In the genomic region with DNA sequence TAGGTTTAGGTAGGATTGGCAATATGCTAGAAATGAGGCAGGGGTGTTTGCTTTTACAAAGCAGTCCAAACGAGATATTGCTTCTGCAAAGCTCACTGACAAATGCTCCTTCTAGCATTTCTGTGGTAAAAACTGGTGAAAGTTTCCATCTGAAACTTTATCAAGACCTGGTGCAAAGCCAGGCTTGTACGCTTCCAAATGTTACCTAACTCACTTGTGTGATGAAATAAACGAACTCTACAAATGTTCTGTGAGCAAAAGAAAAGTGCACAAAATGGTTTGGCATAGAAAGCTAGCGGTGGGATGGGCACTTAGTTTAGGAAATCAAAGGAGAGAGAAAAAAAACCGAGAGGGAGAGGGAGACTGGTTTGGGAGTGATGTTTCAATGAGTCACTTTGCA, we compare ENCODE assay signal across 20 mouse cellular contexts.
DNase-seq lines count a peak whose midpoint lies in the region; TF ChIP-seq lines count a peak whose summit lies in the region.
"Had no signal": no experiment of that assay in that cellular context is flagged by ENCODE, and none has a peak within 500 bp of the region (broad histone marks: within the 10 kb centered on the region; RNA-seq: fewer than 3 reads in every experiment).

No protein-coding gene starts in this region.

- no peaks in the 10 kb centered on the region for H3K27me3 ChIP-seq in liver, adult 2 months (ENCODE audit: control insufficient read depth, insufficient read depth, low read length)
- H3K27me3 ChIP-seq: embryonic facial prominence, embryonic 13.5 days; forebrain, embryonic 13.5 days; heart, embryonic 12.5 days had no signal

- 30% methylated on average over 5 of the region's 5 CpGs for WGBS in liver, adult 2 months
- WGBS in lung, adult 2 months, result 63% methylated on average over 5 of the region's 5 CpGs

- H3K79me2 ChIP-seq in liver, adult 2 months (ENCODE audit: control insufficient read depth, insufficient read depth, low read length), result no peaks in the 10 kb centered on the region

- H3K4me3 ChIP-seq in liver, adult 2 months (ENCODE audit: insufficient read depth, low read depth, low read length), result no peak overlapping the region
- H3K4me3 ChIP-seq in lung, adult 2 months (replicated peaks; ENCODE audit: extremely low read depth, low read depth, low read length), result no peak overlapping the region
- H3K4me3 ChIP-seq: embryonic facial prominence, embryonic 13.5 days; forebrain, embryonic 13.5 days; gastrocnemius, adult 2 months; heart, adult 2 months; heart, embryonic 12.5 days; hindbrain, embryonic 13.5 days had no signal

- DNase-seq in gastrocnemius, adult 18-20 months (ENCODE audit: low spot score), result peak; percentile 29
- DNase-seq in gastrocnemius, postnatal 10 days, result no peak
- DNase-seq in liver, adult 2 months (ENCODE audit: extremely low read depth, low read depth, low spot score), result peak; percentile 58
- DNase-seq in liver, result no peak
- peak; percentile 15 for DNase-seq in lung, postnatal 36 days
- no peak for DNase-seq in lung, adult 2 months
- DNase-seq in layer of hippocampus, postnatal 10 days (ENCODE audit: low spot score in 2 of 2), result no peak
- DNase-seq: cerebellum, adult 18-20 months; cerebellum, adult 9-11 months; cerebellum, postnatal 36 days; forebrain, postnatal 0 days; gastrocnemius, adult 2 months; gastrocnemius, postnatal 36 days; kidney, adult 11 months had no signal

- H3K9ac ChIP-seq in liver, adult 2 months (ENCODE audit: low read depth, low read length), result no peak overlapping the region
- H3K9ac ChIP-seq: embryonic facial prominence, embryonic 13.5 days; forebrain, embryonic 13.5 days; forebrain, postnatal 0 days; heart, embryonic 12.5 days; hindbrain, embryonic 13.5 days had no signal

- TF ChIP-seq POLR2A in liver, adult 2 months (IDR thresholded peaks at IDR 0.05; ENCODE audit: extremely low read depth, insufficient read depth, low read length), result no peak
- no peak for TF ChIP-seq POLR2A in lung, adult 2 months (IDR thresholded peaks at IDR 0.05; ENCODE audit: borderline replicate concordance, extremely low read depth, low read depth, low read length)

- H3K27ac ChIP-seq in liver, adult 2 months (replicated peaks; ENCODE audit: insufficient read depth, low read depth, low read length), result no peak overlapping the region
- H3K27ac ChIP-seq: embryonic facial prominence, embryonic 13.5 days; forebrain, embryonic 13.5 days; gastrocnemius, adult 2 months; heart, adult 2 months; hindbrain, embryonic 13.5 days; hindbrain, postnatal 0 days had no signal

- TF ChIP-seq CTCF in liver, adult 2 months (IDR thresholded peaks at IDR 0.05; ENCODE audit: low read depth, low read length), result no peak
- TF ChIP-seq CTCF in lung, adult 2 months (IDR thresholded peaks at IDR 0.05; ENCODE audit: insufficient read depth, low read length), result no peak

- H3K4me1 ChIP-seq in liver, adult 2 months (ENCODE audit: control insufficient read depth, insufficient read depth, low read length), result no peaks in the 10 kb centered on the region
- no peaks in the 10 kb centered on the region for H3K4me1 ChIP-seq in lung, adult 2 months (ENCODE audit: control insufficient read depth, insufficient read depth, low read length)
- H3K4me1 ChIP-seq: embryonic facial prominence, embryonic 13.5 days; forebrain, embryonic 13.5 days; heart, embryonic 12.5 days had no signal

- no peaks in the 10 kb centered on the region for H3K36me3 ChIP-seq in liver, adult 2 months (ENCODE audit: control insufficient read depth, insufficient read depth, low read length)
- H3K36me3 ChIP-seq: embryonic facial prominence, embryonic 13.5 days; heart, embryonic 12.5 days had no signal

Comparison
In these comparisons a context has a peak if more than half of its experiments do, and no peak if none do; other contexts are left out.
1. DNase-seq: peak in gastrocnemius, adult 18-20 months (single experiment), liver, adult 2 months (single experiment) and lung, postnatal 36 days (single experiment); none in gastrocnemius, postnatal 10 days (single experiment), liver (single experiment), lung, adult 2 months (single experiment) and layer of hippocampus, postnatal 10 days (0 of 2).